Mouse (Mus musculus): ENCODE data around the gene Krtap24-1. TPM values are rescaled to one million over a fixed set of nuclear protein-coding genes. Genes with fewer than 3 reads are reported as not detected.

Krtap24-1 gene
- not detected for total RNA-seq (2021)

- intact Hi-C loops (cut with DNase I), result no loop called here
Observed at GRCm38 (mm10) chr16:88611922-88612321, at the start of gene Krtap24-1. Gene Krtap24-1 (minus strand): TSS chr16:88612279.

GRCm38 (mm10) chr16:88657426-88657825 is 45.3 kb upstream of the Krtap24-1 start:
- no peak for DNase-seq (ENCODE audit: extremely low spot score in 1 of 2, low spot score in 2 of 2)

More at GRCm38 (mm10) chr16:88611922-88612321, at the start of gene Krtap24-1:
- no peak for DNase-seq (ENCODE audit: extremely low spot score in 1 of 2, low spot score in 2 of 2)

GRCm38 (mm10) chr16:88651952-88652351 is 39.9 kb upstream of the Krtap24-1 start:
- intact Hi-C loops (cut with DNase I), result no loop called here
- DNase-seq (ENCODE audit: extremely low spot score in 1 of 2, low spot score in 2 of 2), result no peak

More at GRCm38 (mm10) chr16:88657426-88657825, 45.3 kb upstream of the Krtap24-1 start:
- intact Hi-C loops (cut with DNase I), result no loop called here

GRCm38 (mm10) chr16:88651082-88651481 is 39.0 kb upstream of the Krtap24-1 start:
- no peak for DNase-seq (ENCODE audit: extremely low spot score in 1 of 2, low spot score in 2 of 2)
- intact Hi-C loops (cut with DNase I), result no loop called here

DNA sequence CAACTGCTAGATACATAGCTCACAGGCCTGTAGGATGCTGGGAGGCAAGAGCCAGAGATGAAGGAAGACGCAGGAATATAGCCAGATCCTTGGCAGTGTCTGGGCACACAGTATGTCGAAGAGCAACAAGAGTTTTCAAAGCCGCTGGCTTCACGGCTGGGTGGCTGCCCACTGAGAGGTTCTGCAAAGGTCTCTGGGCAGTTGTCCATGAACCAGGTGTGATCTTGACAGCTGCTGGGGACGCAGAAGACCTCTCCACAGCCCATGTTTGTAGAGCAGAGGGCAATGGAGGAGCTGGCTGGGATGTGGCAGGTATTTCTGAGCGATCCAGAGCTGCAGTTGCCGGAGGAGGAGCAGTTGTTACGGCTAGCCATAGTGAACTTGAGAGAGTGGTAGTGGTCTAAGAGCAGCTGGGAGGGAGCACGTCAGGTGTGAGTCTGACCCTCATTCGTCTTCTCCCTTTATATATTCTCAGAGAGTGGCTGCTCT is 35.3 kb upstream of the Krtap24-1 start, which contains the start of gene Krtap26-1:
TSS of gene Krtap26-1 (minus strand) at position 439 of the 489 bp plus-strand sequence.
- intact Hi-C loops (cut with DNase I), result no loop called here
- no peak for DNase-seq (ENCODE audit: extremely low spot score in 1 of 2, low spot score in 2 of 2)

- intact Hi-C loops (cut with DNase I), result no loop called here
Observed at GRCm38 (mm10) chr16:88646366-88647111, 34.5 kb upstream of the Krtap24-1 start.

DNA sequence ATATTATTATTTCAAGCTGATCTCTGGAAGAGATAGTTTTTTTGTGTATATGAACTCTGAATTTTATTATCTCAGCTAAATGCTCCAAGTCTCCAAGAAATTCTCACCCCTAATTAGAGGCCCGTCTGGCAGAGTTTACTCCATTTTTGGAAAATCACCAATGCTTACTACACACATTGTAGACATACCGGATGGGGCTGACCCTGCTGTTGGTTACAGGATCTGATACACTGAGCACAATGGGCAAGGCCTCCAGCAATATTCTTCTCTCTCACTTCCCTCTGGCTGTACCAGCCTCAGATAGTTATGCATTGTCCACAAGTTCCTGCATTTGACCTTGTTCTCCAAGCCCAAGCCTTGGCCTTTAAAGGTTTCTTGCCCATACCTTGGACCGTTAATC is 28.0 kb upstream of the Krtap24-1 start:
- no peak for DNase-seq (ENCODE audit: extremely low spot score in 1 of 2, low spot score in 2 of 2)
- intact Hi-C loops (cut with DNase I), result no loop called here

More at GRCm38 (mm10) chr16:88646366-88647111, 34.5 kb upstream of the Krtap24-1 start:
- DNase-seq (ENCODE audit: extremely low spot score in 1 of 2, low spot score in 2 of 2), result no peak

GRCm38 (mm10) chr16:88635142-88635541 is 23.1 kb upstream of the Krtap24-1 start:
- intact Hi-C loops (cut with DNase I), result no loop called here
- DNase-seq (ENCODE audit: extremely low spot score in 1 of 2, low spot score in 2 of 2), result no peak

GRCm38 (mm10) chr16:88631474-88631873 is 19.4 kb upstream of the Krtap24-1 start:
- intact Hi-C loops (cut with DNase I), result no loop called here

DNA sequence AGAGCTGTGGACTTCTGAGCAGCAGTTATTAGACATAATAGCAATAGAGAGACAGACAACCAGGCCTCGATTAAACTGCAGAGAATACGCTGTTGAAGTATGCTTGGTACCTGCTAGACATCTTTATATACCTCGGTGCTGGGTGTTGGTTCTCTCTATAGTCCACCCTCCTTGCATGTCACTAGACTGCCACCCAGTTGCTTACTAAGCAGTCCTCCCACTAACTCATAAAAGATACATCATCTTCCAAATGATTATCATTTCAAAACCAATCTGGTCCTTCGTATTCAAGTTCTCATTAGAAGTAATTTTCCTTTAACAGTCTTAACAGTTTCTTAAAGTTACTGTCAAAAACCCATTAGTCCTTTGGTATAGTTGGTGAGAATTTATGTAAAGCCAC is 15.5 kb upstream of the Krtap24-1 start, which contains the start of gene 2310079G19Rik:
TSS of gene 2310079G19Rik (minus strand) at position 101 of the 400 bp plus-strand sequence.
- intact Hi-C loops (cut with DNase I), result no loop called here
- DNase-seq (ENCODE audit: extremely low spot score in 1 of 2, low spot score in 2 of 2), result no peak

More at GRCm38 (mm10) chr16:88631474-88631873, 19.4 kb upstream of the Krtap24-1 start:
- DNase-seq (ENCODE audit: extremely low spot score in 1 of 2, low spot score in 2 of 2), result no peak

DNA sequence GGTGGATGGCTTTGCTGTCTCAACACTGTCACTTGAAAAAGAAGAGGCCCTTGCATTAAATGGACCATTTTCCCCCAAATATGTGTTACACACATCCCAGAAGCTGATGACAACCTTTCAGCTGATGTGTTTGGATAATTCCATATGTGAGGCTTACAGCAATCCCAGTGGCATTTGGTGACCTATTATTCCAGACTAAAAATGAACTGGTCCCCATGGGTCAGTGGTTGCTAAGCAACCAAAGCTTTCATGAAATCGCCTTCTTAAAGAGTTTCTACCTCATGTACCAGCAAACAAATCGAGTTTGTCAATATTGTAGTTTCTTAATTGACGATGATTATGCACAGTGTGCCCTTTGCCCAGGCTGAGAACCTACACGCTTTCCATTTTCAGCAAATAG is 633 bp upstream of the Krtap24-1 start:
- intact Hi-C loops (cut with DNase I), result no loop called here
- DNase-seq (ENCODE audit: extremely low spot score in 1 of 2, low spot score in 2 of 2), result no peak

- no peak for DNase-seq (ENCODE audit: extremely low spot score in 1 of 2, low spot score in 2 of 2)
- intact Hi-C loops (cut with DNase I), result no loop called here
Observed at GRCm38 (mm10) chr16:88604570-88604969, 7.5 kb downstream of the Krtap24-1 start.

GRCm38 (mm10) chr16:88602464-88602863 is 9.6 kb downstream of the Krtap24-1 start:
- intact Hi-C loops (cut with DNase I), result no loop called here
- no peak for DNase-seq (ENCODE audit: extremely low spot score in 1 of 2, low spot score in 2 of 2)

DNA sequence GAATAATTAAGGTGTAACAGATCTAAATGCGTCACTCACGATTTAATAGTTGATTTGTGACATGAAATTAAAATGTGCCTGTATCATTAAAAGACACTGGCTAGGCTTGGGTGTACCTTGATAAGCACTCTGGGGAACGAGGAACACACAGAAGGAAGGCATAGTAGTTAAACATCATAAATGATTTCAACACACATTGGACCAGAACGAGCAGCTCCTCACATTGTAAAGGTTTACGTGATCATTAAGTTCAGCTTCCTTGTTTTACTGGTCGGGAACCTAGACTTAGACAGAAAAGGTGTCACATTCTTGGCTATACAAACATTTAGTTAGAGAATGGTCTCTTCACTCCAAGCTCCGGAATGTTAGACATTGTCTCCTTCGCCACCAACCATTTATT is 11.8 kb downstream of the Krtap24-1 start:
- intact Hi-C loops (cut with DNase I), result no loop called here
- no peak for DNase-seq (ENCODE audit: extremely low spot score in 1 of 2, low spot score in 2 of 2)

- intact Hi-C loops (cut with DNase I), result no loop called here
Observed at GRCm38 (mm10) chr16:88599504-88600237, 12.4 kb downstream of the Krtap24-1 start.

DNA sequence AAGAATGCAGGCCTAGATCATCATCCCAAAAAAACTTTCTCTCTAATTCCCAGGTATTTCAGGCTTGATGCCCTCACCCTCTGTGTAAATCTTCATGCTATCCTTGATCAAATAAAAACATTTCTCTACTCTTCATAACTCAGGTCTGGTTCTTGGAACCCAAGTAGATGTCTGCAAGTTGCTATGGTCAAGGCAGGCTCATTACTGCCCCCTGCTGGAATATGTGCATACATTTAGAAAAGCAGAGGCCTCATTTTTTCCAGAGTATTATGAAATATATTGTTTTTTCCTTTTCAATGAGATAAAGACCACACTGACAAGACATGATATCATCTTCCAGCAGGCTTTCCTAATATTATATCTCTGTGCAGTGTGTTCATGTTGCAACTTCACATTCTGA is 19.3 kb downstream of the Krtap24-1 start:
- no peak for DNase-seq (ENCODE audit: extremely low spot score in 1 of 2, low spot score in 2 of 2)
- intact Hi-C loops (cut with DNase I), result no loop called here

More at GRCm38 (mm10) chr16:88599504-88600237, 12.4 kb downstream of the Krtap24-1 start:
- no peak for DNase-seq (ENCODE audit: extremely low spot score in 1 of 2, low spot score in 2 of 2)

GRCm38 (mm10) chr16:88583338-88583737 is 28.7 kb downstream of the Krtap24-1 start:
- intact Hi-C loops (cut with DNase I), result no loop called here

DNA sequence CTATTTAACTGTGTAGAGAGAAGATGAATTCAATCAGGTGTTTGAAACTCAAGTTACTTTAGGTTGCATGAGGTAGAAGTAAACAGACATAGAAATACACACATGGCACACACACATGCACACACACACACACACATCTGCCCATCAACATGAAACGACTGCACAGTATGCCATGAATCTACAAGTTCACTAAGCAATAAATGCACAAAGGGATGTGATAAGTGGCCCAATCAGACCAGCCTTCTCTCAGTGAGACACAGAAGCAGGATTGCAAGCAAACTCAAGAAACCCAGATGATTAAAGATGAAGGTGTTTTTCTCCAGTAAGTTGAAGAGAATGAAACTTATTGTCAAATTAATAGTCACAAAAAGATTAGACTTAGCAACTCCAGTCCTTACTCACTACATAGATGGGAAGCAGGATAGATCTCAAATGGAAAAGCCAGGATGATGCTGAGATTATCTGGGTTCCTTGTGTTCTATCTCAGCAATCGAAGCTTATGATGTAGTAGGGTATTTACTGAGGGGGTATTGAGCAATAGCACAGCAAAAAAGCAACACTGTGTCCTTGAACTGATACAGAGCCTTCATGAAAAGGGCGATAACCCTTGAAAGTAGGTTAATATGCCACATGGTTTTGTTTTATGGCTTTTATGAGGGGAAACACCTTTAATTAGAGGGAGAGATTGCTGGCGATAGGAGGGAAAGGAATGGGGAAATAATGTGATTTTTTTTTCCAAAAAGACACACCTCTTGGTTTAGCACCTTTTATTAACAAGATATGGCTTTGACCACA is 36.0 kb downstream of the Krtap24-1 start:
- intact Hi-C loops (cut with DNase I), result no loop called here

More at GRCm38 (mm10) chr16:88583338-88583737, 28.7 kb downstream of the Krtap24-1 start:
- DNase-seq (ENCODE audit: extremely low spot score in 1 of 2, low spot score in 2 of 2), result no peak

DNA sequence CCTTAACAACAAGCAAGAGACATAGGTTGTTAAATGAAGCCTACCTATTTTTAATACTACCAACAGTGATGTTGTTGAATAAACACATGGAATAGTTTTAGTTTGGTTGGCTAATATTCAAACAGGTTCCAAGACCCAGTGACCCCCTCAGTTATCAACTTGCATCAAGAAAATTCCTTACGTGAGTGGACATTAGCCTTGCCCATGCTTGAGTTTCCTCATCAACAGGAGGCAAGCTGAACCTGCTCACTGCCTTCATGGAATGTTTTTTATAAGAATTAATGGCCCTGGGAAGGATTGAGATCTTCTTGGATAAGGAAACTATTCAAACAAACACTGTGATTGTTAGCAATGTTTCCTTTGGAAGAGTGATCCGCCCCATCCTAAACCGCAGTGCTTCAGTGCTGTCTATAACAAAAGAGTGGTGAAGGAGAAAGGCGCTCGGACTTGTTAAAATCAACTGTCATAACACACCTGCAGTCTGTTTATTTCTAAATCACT is 39.1 kb downstream of the Krtap24-1 start:
- intact Hi-C loops (cut with DNase I), result no loop called here

More for the DNA sequence above, 36.0 kb downstream of the Krtap24-1 start:
- no peak for DNase-seq (ENCODE audit: extremely low spot score in 1 of 2, low spot score in 2 of 2)

More for the DNA sequence above, 39.1 kb downstream of the Krtap24-1 start:
- DNase-seq (ENCODE audit: extremely low spot score in 1 of 2, low spot score in 2 of 2), result no peak

Data from left cerebral cortex, postnatal 10 days (tissue).